Mouse (Mus musculus) heart, postnatal 4 days (tissue): ENCODE data around the gene Ykt6. TPM values are rescaled to one million over a fixed set of nuclear protein-coding genes. Genes with fewer than 3 reads are reported as not detected.

Source experiments
- total RNA-seq, 2 experiments: library from RNA; stranded (reverse); gene quantifications; 2 replicates each; pipeline ENCODE4 v1.2.3; 2021

Gene Ykt6
- total RNA-seq, 2 experiments from 2014 or later: 92.8 to 94.5 TPM

Other genes starting within 250 kb of the Ykt6 start
- gene Mrps24, start 240.0 kb upstream of the Ykt6 start, total RNA-seq: 100 to 1,000 TPM; 112 to 114 TPM
- gene Urgcp, start 193.3 kb upstream of the Ykt6 start, total RNA-seq: 10 to 100 TPM; 60.5 TPM
- 10 to 100 TPM; 44.7 to 46.1 TPM for gene Dbnl, start 167.2 kb upstream of the Ykt6 start, total RNA-seq
- gene Pgam2, start 152.0 kb upstream of the Ykt6 start, total RNA-seq: 100 to 1,000 TPM; 715 to 738 TPM
- 1 to 10 TPM; 5.6 to 6.5 TPM for gene Polm, start 117.7 kb upstream of the Ykt6 start, total RNA-seq
- 10 to 100 TPM; 38.7 to 39.6 TPM for gene Aebp1, start 93.7 kb upstream of the Ykt6 start, total RNA-seq
- 10 to 100 TPM; 68.5 to 70.2 TPM for gene Pold2, start 77.4 kb upstream of the Ykt6 start, total RNA-seq
- gene Myl7, start 56.9 kb upstream of the Ykt6 start, total RNA-seq: 1,000 to 10,000 TPM; 1,420 to 1,616 TPM
- not detected for gene Gck, start 5.6 kb upstream of the Ykt6 start, total RNA-seq
- 1 to 10 TPM; 8.7 to 8.8 TPM for gene Camk2b, start 110.7 kb downstream of the Ykt6 start, total RNA-seq
- gene A730071L15Rik, start 244.3 kb downstream of the Ykt6 start, total RNA-seq: under 1 TPM in 1 of 2 experiments, not detected in 1; 0.20 TPM
- gene Nudcd3, start 244.7 kb downstream of the Ykt6 start, total RNA-seq: 10 to 100 TPM; 64.2 to 66.8 TPM